Mouse (Mus musculus) limb, embryonic 11.5 days (tissue): ENCODE results near the gene Pkn3. TPM values are rescaled to one million over a fixed set of nuclear protein-coding genes. Genes with fewer than 3 reads are reported as not detected.

ENCODE experiments used
- ATAC-seq: fragments of 200-750 bp; cut with Nextera tagmentation; 2 replicates; pipeline ENCODE4 v1.8.0; 2017; ENCODE audit warnings: low read depth; ENCODE audit not compliant: insufficient number of reproducible peaks, low FRiP score, low TSS enrichment
- DNase-seq: peaks from one replicate; pipeline ENCODE4 v3.0.0-alpha.2; 2015; ENCODE audit warnings: low spot score
- H3K27ac ChIP-seq: fragments of 300-500 bp; sonication (generic); replicated peaks from 2 replicates; pipeline ENCODE4 v1.5.1; 2014; ENCODE audit warnings: low read depth, mild to moderate bottlenecking, low read length
- H3K27me3 ChIP-seq: fragments of 300-500 bp; sonication (generic); 2 replicates; pipeline ENCODE4 v1.6.1; 2014; ENCODE audit warnings: mild to moderate bottlenecking, low read length, mixed read lengths; ENCODE audit not compliant: control insufficient read depth, insufficient read depth
- H3K36me3 ChIP-seq: fragments of 300-500 bp; sonication (generic); 2 replicates; pipeline ENCODE4 v1.6.1; 2014; ENCODE audit warnings: mild to moderate bottlenecking, low read length, moderate library complexity, mixed read lengths; ENCODE audit not compliant: control insufficient read depth, insufficient read depth
- H3K4me1 ChIP-seq: fragments of 300-500 bp; sonication (generic); 2 replicates; pipeline ENCODE4 v1.6.1; 2014; ENCODE audit warnings: low read length, mixed read lengths; ENCODE audit not compliant: control insufficient read depth, insufficient read depth
- H3K4me2 ChIP-seq: fragments of 300-500 bp; sonication (generic); 2 replicates; pipeline ENCODE4 v1.6.1; 2014; ENCODE audit warnings: low read depth, mild to moderate bottlenecking, moderate library complexity; ENCODE audit not compliant: severe bottlenecking
- H3K4me3 ChIP-seq: fragments of 300-500 bp; sonication (generic); 2 replicates; pipeline ENCODE4 v1.5.1; 2014; ENCODE audit warnings: low read depth, low read length
- H3K9ac ChIP-seq: fragments of 300-500 bp; sonication (generic); 2 replicates; pipeline ENCODE4 v1.6.1; 2014; ENCODE audit warnings: mild to moderate bottlenecking, low read length
- H3K9me3 ChIP-seq: fragments of 300-500 bp; sonication (generic); 2 replicates; pipeline ENCODE4 v1.6.1; 2016; ENCODE audit warnings: low read length; ENCODE audit not compliant: control insufficient read depth
- WGBS: fragments of 180-500 bp; shearing (Covaris S2); extraction: QIAGEN DNeasy Blood & Tissue Kit; methylation state at CpG from one replicate; pipeline ENCODE4 v1.1.7; 2014; 5-methylcytosine and 5-hydroxymethylcytosine counted together
- polyA plus RNA-seq: library from polyadenylated mRNA; unstranded; fragments of >200 nt; fragmentation: Nextera tagmentation; extraction: Ambion mirVana; gene quantifications from 2 replicates; pipeline ENCODE4 v1.2.1, GENCODE M21; 2014

Gene Pkn3
- polyA plus RNA-seq, 1 experiment from 2014 or later = 9.0 TPM

GRCm38 (mm10) chr2:30094208-30094588 is 16.7 kb downstream of the Pkn3 start:
- ATAC-seq = no peak
- WGBS = 3% methylated on average over 13 of the region's 13 CpGs
- peak overlapping the region; percentile 52 for H3K4me3 ChIP-seq
- H3K9ac ChIP-seq = peak overlapping the region; percentile 24; the same call in 1 of the 2 replicates
- no peaks in the 10 kb centered on the region for H3K9me3 ChIP-seq
- 0 out of 2 replicates have a peak, but pooled peaks cover 3% of the 10 kb centered on the region for H3K4me1 ChIP-seq
- peak overlapping the region; percentile 62 for H3K4me2 ChIP-seq
- no peaks in the 10 kb centered on the region for H3K27me3 ChIP-seq
- H3K27ac ChIP-seq = no peak overlapping the region
- H3K36me3 ChIP-seq = peaks cover 6% of the 10 kb centered on the region; the same call in 1 of the 2 replicates
- DNase-seq = peak; percentile 44

DNA sequence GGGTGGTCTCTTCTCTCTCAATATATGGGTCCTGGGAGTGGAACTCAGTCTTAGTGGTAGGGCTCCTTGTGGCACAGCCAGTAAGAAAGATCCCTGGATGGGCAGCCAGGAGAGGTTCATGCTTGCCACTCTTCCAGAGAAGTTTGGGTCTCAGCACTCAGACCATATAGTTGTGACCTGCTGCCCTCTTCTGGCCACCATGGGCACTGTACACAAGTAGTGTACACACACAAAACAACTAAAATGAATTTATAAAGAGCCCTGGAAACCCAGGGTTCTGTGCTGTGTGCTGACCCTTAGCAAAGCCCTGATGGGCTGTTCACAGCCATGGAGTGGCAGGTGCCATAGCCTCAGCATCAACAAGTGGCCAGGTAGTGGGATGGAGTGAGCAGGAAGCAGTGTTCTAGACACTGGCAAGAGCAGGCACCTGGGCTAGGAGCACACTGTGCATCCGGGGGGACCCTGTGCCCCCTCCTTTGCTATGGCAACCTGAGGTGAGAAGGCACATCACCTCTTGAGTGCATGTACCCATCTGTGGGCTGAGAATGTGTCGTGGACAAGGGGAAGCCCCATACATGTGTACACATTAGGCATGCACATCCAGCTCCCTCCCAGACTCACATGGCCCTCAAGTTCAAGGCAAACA is 18.5 kb downstream of the Pkn3 start:
- no peak overlapping the region for H3K27ac ChIP-seq
- WGBS = 73% methylated on average over 2 of the region's 2 CpGs
- H3K4me3 ChIP-seq = no peak overlapping the region
- H3K9ac ChIP-seq = no peak overlapping the region
- H3K4me1 ChIP-seq = 0 out of 2 replicates have a peak, but pooled peaks cover 3% of the 10 kb centered on the region
- H3K36me3 ChIP-seq = peaks cover 6% of the 10 kb centered on the region; the same call in 1 of the 2 replicates
- H3K4me2 ChIP-seq = no peak overlapping the region
- no peaks in the 10 kb centered on the region for H3K27me3 ChIP-seq
- DNase-seq (peak; percentile 64), ATAC-seq (no peak)
- no peaks in the 10 kb centered on the region for H3K9me3 ChIP-seq

DNA sequence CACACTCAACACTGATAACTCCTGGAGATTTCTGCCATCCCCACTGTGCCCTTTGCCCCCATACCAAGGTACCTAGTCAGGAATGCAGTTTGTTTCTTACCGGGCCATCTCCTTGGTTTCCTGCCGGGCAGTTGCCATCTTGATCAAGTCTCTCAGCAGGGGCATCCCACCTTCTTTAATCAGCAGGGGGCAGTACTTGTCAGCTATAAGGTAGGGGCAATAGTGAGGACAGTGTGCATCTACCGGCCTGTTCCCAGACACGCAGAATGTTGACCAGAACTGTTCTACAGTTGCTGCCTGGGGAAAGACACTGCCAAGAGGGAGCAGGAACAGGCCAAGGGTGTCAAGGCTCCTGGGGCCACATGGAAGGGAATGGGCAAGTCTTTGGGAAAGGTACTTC is 22.7 kb downstream of the Pkn3 start:
- Histone ChIP-seq H3K9ac (no peak overlapping the region), H3K9me3 (no peaks in the 10 kb centered on the region), H3K27ac (no peak overlapping the region), H3K4me2 (no peak overlapping the region), H3K4me1 (no peaks in the 10 kb centered on the region), H3K36me3 (peaks cover 12% of the 10 kb centered on the region; the same call in 1 of the 2 replicates), H3K27me3 (no peaks in the 10 kb centered on the region), H3K4me3 (no peak overlapping the region)
- WGBS = 72% methylated on average over 4 of the region's 4 CpGs
- no peak for DNase-seq
- no peak for ATAC-seq

DNA sequence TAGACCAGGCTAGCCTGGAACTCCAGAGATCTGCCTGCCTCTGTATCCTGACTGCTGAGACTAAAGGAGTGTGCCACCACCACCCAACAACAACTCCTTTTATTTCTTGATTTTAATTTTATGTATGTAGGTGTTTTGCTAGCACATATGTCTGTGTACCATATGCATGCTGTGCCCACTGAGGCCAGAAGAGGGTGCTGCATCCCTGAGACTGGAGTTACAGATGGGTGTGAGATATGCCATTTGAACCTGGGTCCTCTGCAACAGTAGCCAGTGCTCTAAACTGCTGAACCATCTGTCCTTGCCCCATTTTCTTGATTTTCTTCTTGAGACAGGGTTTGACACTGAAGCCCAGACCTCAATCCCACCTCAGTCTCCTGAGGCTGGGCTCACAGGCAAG is 28.9 kb downstream of the Pkn3 start:
- DNase-seq = peak; percentile 67
- H3K36me3 ChIP-seq = peaks cover 9% of the 10 kb centered on the region

GRCm38 (mm10) chr2:30107646-30108045 is 30.2 kb downstream of the Pkn3 start:
- 89% methylated on average over 5 of the region's 5 CpGs for WGBS
- Histone ChIP-seq H3K4me3 (no peak overlapping the region), H3K27me3 (no peaks in the 10 kb centered on the region), H3K4me2 (no peak overlapping the region), H3K9ac (no peak overlapping the region), H3K4me1 (no peaks in the 10 kb centered on the region), H3K27ac (no peak overlapping the region), H3K9me3 (no peaks in the 10 kb centered on the region), H3K36me3 (peaks cover 10% of the 10 kb centered on the region)
- no peak for ATAC-seq
- no peak for DNase-seq

More for the DNA sequence above, 28.9 kb downstream of the Pkn3 start:
- Histone ChIP-seq H3K27ac (no peak overlapping the region; the same call in 1 of the 2 replicates), H3K4me2 (no peak overlapping the region), H3K9me3 (no peaks in the 10 kb centered on the region), H3K9ac (no peak overlapping the region), H3K4me1 (no peaks in the 10 kb centered on the region), H3K4me3 (no peak overlapping the region), H3K27me3 (no peaks in the 10 kb centered on the region)
- ATAC-seq = no peak

GRCm38 (mm10) chr2:30108260-30108659 is 30.8 kb downstream of the Pkn3 start:
- DNase-seq (no peak), ATAC-seq (no peak)
- H3K4me3 ChIP-seq = no peak overlapping the region
- H3K9ac ChIP-seq = no peak overlapping the region
- no peaks in the 10 kb centered on the region for H3K27me3 ChIP-seq
- H3K27ac ChIP-seq = no peak overlapping the region
- H3K4me2 ChIP-seq = no peak overlapping the region
- WGBS = 91% methylated on average over 4 of the region's 4 CpGs
- H3K9me3 ChIP-seq = no peaks in the 10 kb centered on the region
- peaks cover 10% of the 10 kb centered on the region for H3K36me3 ChIP-seq
- H3K4me1 ChIP-seq = no peaks in the 10 kb centered on the region

DNA sequence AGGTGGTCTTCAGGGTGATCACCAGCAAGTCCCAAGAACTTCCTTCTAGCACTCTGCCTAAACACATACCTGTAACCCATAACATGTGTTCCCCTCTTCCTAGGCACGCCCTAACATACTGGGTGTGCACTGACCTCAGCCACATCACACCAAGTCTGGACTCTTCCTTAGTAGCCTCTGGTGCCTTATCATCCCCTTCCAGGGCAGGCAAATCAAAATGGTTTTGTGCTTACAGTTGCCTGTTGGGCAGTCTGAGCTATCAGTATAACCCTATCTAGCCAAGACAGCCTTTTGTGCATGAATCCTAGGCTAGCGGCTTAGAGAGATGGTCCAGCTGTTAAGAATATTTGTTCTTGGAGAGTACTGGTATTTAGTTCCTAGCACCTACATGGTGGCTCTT is 34.0 kb downstream of the Pkn3 start:
- no peaks in the 10 kb centered on the region for H3K9me3 ChIP-seq
- no peak overlapping the region for H3K4me2 ChIP-seq
- H3K27ac ChIP-seq = no peak overlapping the region
- H3K9ac ChIP-seq = no peak overlapping the region
- no peaks in the 10 kb centered on the region for H3K27me3 ChIP-seq
- H3K4me1 ChIP-seq = no peaks in the 10 kb centered on the region
- no peak for ATAC-seq
- peaks cover 10% of the 10 kb centered on the region for H3K36me3 ChIP-seq
- no peak for DNase-seq
- no peak overlapping the region for H3K4me3 ChIP-seq
- WGBS = 97% methylated on average over 2 of the region's 2 CpGs

GRCm38 (mm10) chr2:30112564-30112963 is 35.1 kb downstream of the Pkn3 start:
- H3K4me1 ChIP-seq = no peaks in the 10 kb centered on the region
- no peak for DNase-seq
- H3K4me2 ChIP-seq = no peak overlapping the region
- H3K4me3 ChIP-seq = no peak overlapping the region
- no peak overlapping the region for H3K27ac ChIP-seq
- no peak for ATAC-seq
- H3K9ac ChIP-seq = no peak overlapping the region
- H3K9me3 ChIP-seq = no peaks in the 10 kb centered on the region
- 92% methylated on average over 5 of the region's 5 CpGs for WGBS
- no peaks in the 10 kb centered on the region for H3K27me3 ChIP-seq
- H3K36me3 ChIP-seq = peaks cover 10% of the 10 kb centered on the region

DNA sequence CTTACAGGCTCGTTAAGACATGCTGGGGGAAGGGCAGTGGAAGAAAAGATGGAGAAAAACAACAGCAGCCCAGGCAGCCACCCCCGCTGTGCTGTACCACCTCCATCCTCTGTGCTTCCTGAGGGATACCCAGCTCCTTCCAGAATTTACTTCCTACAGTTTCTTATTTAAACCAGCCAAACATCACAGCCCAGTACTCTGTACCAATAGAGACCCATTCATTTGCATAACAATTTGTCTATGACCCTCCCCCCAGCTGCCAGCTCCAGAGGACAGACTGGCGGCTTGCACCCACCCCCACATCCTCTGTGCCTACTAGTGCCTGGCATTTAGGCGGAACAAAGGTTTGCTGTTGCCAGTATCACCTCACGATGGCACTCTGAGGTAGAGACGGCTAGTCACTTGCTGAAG is 42.2 kb downstream of the Pkn3 start:
- no peaks in the 10 kb centered on the region for H3K9me3 ChIP-seq

More for the DNA sequence above, 42.2 kb downstream of the Pkn3 start:
- DNase-seq (no peak), ATAC-seq (no peak)
- Histone ChIP-seq H3K36me3 (no peaks in the 10 kb centered on the region), H3K4me2 (no peak overlapping the region), H3K4me1 (peaks cover 6% of the 10 kb centered on the region), H3K9ac (no peak overlapping the region), H3K4me3 (no peak overlapping the region), H3K27ac (no peak overlapping the region), H3K27me3 (no peaks in the 10 kb centered on the region)
- 31% methylated on average over 6 of the region's 6 CpGs for WGBS
